Mouse (Mus musculus) heart, adult 2 months (tissue): ENCODE data around the gene Gpd1.

Experiments
- CTCF ChIP-seq: fragments of 200-600 bp; IDR thresholded peaks from 2 replicates; pipeline ENCODE4 v1.8.1; 2022; ENCODE audit warnings: antibody characterized with exemption, mild to moderate bottlenecking, moderate library complexity
- EP300 ChIP-seq: fragments of 200-500 bp; IDR thresholded peaks from 2 replicates; pipeline ENCODE4 v1.6.1; 2011; ENCODE audit warnings: low read depth, low read length, control low read depth; ENCODE audit not compliant: insufficient read depth
- POLR2A ChIP-seq: fragments of 200-500 bp; IDR thresholded peaks from 2 replicates; pipeline ENCODE4 v1.6.1; 2011; ENCODE audit warnings: mild to moderate bottlenecking, low read depth, low read length, control low read depth; ENCODE audit not compliant: insufficient read depth

DNA sequence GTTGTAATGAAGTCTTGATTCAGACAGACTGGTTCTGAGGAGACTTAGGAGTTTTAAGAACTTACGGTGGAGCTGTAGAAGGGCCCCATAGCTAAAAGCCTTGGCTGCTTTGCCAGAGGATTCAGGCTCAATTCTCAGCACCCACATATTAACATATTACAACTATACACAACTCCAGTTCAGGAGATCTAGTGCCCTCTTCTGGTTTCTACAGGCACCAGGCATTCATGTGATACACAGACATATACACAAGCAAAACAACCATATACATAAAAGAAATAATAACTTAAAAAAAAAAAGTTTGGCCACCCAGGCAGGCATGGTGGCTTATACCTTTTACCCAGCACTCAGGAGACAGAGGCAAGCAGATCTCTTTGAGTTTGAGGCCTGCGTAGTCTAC is 49.8 kb upstream of the Gpd1 start:
- TF ChIP-seq CTCF: no peak
- TF ChIP-seq POLR2A: no peak
- no peak for TF ChIP-seq EP300
